Mouse (Mus musculus) testis, adult 2 months (tissue): Measurements from ENCODE around the gene Ferd3l. TPM values are rescaled to one million over a fixed set of nuclear protein-coding genes. Genes with fewer than 3 reads are reported as not detected.

ENCODE experiments used
- H3K27ac ChIP-seq: fragments of 200-500 bp; 2 replicates; pipeline ENCODE4 v1.5.1; 2012; ENCODE audit warnings: low read depth, low read length; ENCODE audit not compliant: control insufficient read depth, insufficient read depth
- H3K27me3 ChIP-seq: fragments of 200-500 bp; 2 replicates; pipeline ENCODE4 v1.6.1; 2012; ENCODE audit warnings: mild to moderate bottlenecking, low read length, moderate library complexity; ENCODE audit not compliant: control insufficient read depth, insufficient read depth
- H3K36me3 ChIP-seq: fragments of 200-500 bp; 2 replicates; pipeline ENCODE4 v1.6.1; 2012; ENCODE audit warnings: mild to moderate bottlenecking, low read length; ENCODE audit not compliant: control insufficient read depth, insufficient read depth
- H3K4me1 ChIP-seq: fragments of 200-500 bp; 2 replicates; pipeline ENCODE4 v1.6.1; 2012; ENCODE audit warnings: low read length; ENCODE audit not compliant: control insufficient read depth, insufficient read depth
- H3K4me3 ChIP-seq: fragments of 200-500 bp; 2 replicates; pipeline ENCODE4 v1.5.1; 2012; ENCODE audit warnings: low read depth, mild to moderate bottlenecking, low read length, moderate library complexity, mixed read lengths; ENCODE audit not compliant: control insufficient read depth
- CTCF ChIP-seq: fragments of 200-500 bp; IDR thresholded peaks from 2 replicates; pipeline ENCODE4 v1.5.1; 2012; ENCODE audit warnings: low read depth, mild to moderate bottlenecking, inconsistent platforms, low read length, moderate library complexity; ENCODE audit not compliant: control insufficient read depth, insufficient read depth, insufficient replicate concordance
- POLR2A ChIP-seq: fragments of 200-500 bp; IDR thresholded peaks from 2 replicates; pipeline ENCODE4 v1.6.1; 2012; ENCODE audit warnings: low read depth, mild to moderate bottlenecking, inconsistent platforms, low read length, moderate library complexity; ENCODE audit not compliant: control insufficient read depth
- polyA plus RNA-seq: library from polyadenylated mRNA; depleted of rRNA; stranded (reverse); fragments of >200 nt; gene quantifications from 2 replicates; pipeline ENCODE4 v1.2.3, GENCODE M21; 2012

The Ferd3l gene
- polyA plus RNA-seq, 1 experiment = not detected

DNA sequence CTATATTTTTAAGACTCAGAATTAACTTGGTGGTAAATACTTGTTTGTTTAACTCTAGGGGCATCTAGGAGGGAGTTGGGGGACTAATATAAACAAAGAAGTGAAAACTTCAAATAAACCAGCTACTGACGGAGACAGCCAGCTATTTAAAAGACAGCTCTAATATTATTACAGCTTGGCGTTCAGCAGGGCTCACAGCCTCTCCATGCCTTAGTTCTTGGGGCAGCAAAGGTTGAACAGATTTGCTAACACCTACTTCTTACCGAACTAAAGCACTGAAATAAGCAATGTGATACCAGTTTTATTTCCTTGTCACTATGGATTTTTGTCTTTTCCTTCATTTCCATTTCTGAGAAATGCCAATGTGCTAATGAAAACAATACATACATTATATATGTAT, 31.6 kb downstream of the Ferd3l start:
- H3K4me1 ChIP-seq = peaks cover 14% of the 10 kb centered on the region
- TF ChIP-seq POLR2A (no peak), CTCF (no peak)
- H3K36me3 ChIP-seq = no peaks in the 10 kb centered on the region
- H3K27ac ChIP-seq = no peak overlapping the region
- peaks cover 4% of the 10 kb centered on the region for H3K27me3 ChIP-seq
- no peak overlapping the region for H3K4me3 ChIP-seq

DNA sequence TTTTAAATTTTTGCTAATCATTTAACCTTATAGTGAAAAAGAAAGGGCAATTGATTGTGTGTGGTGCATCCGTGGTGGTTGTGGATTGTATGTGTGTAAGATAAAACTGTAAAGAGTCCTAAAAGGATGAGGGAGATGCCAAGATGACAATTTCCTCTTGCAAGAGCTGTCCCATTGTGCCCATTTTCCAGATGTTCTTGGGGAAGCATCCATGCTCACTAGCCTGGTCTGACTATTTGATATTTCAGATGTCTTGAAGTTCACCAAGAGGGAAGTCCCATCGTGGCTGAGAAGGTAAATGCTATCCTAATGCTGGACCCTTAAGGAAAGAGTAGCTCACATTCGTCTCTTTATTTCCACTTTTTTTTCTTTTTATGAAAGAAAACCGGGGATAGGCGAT, 32.8 kb downstream of the Ferd3l start:
- Histone ChIP-seq H3K36me3 (no peaks in the 10 kb centered on the region), H3K4me1 (peaks cover 11% of the 10 kb centered on the region), H3K27ac (no peak overlapping the region), H3K27me3 (peaks cover 4% of the 10 kb centered on the region), H3K4me3 (no peak overlapping the region)
- TF ChIP-seq CTCF = no peak
- no peak for TF ChIP-seq POLR2A

DNA sequence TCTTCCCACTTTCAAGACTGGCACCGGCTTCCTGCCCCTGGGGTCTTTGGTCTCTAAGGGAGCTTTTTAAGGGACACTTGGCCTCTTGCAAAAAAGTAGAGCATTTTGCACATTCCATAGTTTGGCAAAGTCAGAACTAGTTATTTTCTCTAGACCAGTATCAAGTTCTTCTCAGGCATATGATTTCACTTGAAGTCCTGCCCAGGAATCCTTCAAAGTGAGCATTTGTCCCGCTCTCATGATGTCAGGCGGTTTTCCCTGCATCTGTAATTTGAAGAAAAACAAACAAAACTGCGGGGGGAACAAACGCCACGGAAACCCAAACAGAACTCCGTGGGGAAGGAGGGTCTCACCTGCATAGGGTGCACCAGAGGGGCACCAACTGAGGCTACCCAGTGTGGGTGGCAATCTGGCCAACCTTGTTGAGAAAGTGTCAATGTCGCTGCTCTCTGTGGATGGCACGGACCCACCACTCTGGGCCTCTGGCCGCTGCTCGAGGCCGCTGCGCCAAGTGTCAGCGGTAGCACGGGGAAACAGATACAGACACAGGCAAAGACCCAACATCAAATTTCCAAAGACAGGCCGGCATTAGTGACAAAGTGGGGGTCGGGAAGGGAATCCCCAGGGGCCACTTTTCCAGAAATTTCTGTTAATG, 34.0 kb downstream of the Ferd3l start:
- Histone ChIP-seq H3K27me3 (peaks cover 4% of the 10 kb centered on the region), H3K27ac (no peak overlapping the region), H3K4me1 (peaks cover 13% of the 10 kb centered on the region), H3K4me3 (no peak overlapping the region), H3K36me3 (no peaks in the 10 kb centered on the region)
- TF ChIP-seq CTCF (no peak), POLR2A (no peak)

DNA sequence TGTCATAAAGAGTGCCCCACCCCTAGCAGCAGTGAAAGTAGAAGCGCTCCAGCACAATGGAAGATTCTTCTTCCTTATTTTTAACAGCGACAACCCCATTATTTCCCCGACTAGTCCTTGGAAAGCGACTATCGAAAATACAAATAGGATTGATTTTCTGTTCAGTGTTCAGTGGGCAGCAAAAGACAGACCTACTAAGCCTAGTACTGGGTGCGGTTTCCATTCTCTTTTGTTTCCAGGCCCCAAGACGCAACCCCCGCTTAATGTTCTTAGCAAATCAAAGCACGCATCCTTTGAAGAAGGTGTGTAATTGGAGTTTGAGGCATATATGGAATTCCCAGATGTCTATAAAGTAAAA, 34.5 kb downstream of the Ferd3l start:
- Histone ChIP-seq H3K27me3 (peaks cover 3% of the 10 kb centered on the region), H3K36me3 (no peaks in the 10 kb centered on the region), H3K27ac (no peak overlapping the region), H3K4me3 (no peak overlapping the region), H3K4me1 (peaks cover 16% of the 10 kb centered on the region)
- TF ChIP-seq POLR2A (no peak), CTCF (no peak)

DNA sequence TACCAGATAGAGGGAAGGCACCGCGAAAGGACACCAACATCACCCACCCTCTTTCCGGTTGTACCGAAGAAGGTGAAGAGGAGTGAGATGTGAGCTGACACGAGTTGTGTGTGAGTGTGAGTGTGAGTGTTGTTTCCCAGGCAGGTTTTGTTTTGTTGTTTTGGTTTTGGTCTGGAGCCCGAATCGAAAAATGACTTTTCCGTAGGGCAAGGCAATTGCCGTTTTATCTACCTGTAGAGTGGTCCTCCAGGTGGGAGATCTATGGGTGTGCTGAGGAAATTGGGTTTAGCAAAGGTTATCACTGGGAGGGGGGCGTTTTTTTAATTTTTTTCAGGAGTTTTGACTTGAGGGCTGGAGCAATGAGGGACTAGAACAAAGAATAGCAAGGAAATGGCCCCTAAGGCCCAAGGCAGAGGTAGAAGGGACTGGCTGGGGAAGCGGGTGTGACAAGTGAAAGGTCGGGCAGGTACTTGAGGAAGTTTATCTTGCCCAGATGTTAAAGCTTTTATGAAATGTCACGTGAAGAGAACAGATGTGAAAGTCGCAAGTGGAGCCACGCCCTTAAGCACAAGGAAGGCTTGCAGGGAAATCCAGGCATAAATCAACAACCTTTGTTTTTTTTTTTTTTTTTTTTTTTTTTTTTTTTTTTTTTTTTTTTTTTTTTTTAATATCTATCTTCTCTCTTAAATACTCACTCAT, 35.6 kb downstream of the Ferd3l start:
- Histone ChIP-seq H3K36me3 (no peaks in the 10 kb centered on the region), H3K4me1 (peaks cover 11% of the 10 kb centered on the region), H3K4me3 (no peak overlapping the region), H3K27ac (no peak overlapping the region), H3K27me3 (peaks cover 3% of the 10 kb centered on the region)
- no peak for TF ChIP-seq POLR2A
- no peak for TF ChIP-seq CTCF

DNA sequence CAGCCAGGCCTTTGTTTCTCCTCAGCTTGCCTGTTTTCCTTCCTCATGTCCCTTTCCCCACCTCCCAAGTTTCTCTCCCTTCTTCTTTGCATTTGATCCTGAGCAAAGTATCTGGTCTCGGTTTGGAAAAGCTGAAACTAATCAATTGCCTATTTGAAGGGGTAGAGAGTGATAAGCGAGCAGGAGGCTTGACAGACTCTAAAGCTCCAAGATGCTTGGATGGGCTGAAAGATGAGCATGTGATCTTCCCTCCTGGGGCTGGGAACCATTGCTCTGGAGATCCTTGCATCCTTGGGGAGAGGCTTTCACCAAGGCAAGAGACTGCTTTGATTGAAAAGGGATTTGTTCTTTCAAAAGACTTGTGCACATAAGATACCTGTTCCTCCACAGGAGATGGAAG, 36.2 kb downstream of the Ferd3l start:
- no peak for TF ChIP-seq CTCF
- no peak for TF ChIP-seq POLR2A
- peaks cover 3% of the 10 kb centered on the region for H3K27me3 ChIP-seq
- peaks cover 11% of the 10 kb centered on the region for H3K4me1 ChIP-seq
- H3K27ac ChIP-seq = no peak overlapping the region
- H3K36me3 ChIP-seq = no peaks in the 10 kb centered on the region
- H3K4me3 ChIP-seq = no peak overlapping the region

DNA sequence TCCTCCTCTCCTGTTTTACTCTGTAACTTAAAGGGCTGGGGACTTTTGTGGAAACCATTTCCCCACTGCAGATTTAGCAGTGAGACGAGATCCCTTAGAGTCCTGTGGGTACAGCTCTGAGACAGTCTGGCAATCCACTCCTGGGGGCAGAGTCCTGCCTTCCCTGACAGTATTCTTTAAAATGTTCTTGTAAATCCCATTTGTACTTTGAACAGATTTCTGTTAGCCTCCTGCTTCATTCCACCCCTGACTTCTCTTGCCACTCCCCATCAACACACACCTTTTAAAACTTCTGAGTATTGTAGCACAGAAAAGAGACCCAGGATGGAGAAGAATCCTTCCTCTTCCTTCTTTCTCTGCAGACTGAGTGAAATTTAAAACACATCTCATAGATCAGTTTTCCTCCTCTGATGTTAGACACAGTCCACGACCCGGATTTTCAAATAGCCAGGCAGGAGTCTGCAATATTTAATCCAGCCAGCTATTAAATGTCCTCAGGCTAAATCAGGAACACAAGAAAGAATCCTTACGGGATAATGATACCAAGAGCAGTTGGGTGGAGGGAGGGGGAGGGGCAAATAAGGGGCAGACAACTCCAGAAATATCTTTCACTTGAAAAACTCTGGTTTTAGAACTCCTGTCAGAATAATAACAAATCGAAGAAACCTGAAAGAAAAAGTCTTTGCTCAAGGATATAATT, 37.6 kb downstream of the Ferd3l start:
- H3K4me3 ChIP-seq = no peak overlapping the region
- H3K36me3 ChIP-seq = no peaks in the 10 kb centered on the region
- TF ChIP-seq CTCF (no peak), POLR2A (no peak)
- peaks cover 3% of the 10 kb centered on the region for H3K27me3 ChIP-seq
- H3K4me1 ChIP-seq = peaks cover 11% of the 10 kb centered on the region
- H3K27ac ChIP-seq = no peak overlapping the region
